Mouse (Mus musculus): ENCODE measurements around the gene Fbxl21.

The Fbxl21 gene

GRCm38 (mm10) chr13:56581512-56581911 lies 59.2 kb downstream of the Fbxl21 start:
- DNase-seq (ENCODE audit: low spot score) = no peak

DNA sequence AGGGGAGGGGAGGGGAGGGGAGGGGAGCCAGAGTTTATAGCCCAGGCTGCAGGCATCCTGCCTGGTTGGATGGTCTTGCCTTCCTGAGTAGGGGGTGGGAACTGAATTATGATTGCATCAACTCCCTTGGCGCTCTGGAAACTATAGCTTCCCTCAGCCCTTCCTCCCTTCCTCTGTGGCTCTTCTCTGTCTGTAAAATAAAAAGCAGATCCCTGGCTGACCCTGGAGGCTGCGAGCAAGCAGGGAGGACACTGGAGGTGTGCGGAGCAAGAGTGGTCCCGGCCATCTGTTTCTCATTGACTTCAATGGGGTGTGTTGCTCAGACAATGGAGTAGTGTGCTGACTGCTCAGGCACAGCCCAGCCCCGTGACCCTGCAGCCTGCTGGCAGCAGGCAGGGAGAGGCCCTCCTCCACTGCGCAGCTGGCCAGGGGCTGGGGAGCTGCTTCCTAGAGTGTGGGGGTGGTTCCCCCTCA lies 59.7 kb downstream of the Fbxl21 start:
- no peak for DNase-seq (ENCODE audit: low spot score)

GRCm38 (mm10) chr13:56582720-56583119 lies 60.4 kb downstream of the Fbxl21 start:
- DNase-seq (ENCODE audit: low spot score) = no peak

DNA sequence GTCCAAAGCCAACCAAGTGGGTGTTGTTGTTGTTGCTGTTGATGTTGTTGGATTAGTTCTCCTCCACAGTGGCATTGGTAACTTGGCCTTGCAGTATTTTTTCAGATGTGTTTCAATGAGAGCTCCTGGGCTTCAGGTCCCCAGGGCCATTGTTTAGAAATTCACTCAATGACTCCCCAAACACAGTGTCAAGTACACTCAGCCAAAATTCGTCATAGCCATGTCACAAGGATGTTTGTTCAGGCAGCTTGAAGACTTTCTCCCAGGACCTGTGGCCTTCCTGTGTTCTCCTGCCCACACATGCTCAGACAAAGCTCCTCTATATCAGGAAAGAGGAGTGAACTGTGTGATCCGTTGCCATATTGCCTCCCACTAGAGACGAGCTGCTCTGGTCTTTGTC lies 63.8 kb downstream of the Fbxl21 start:
- no peak for DNase-seq (ENCODE audit: low spot score)
